Mouse (Mus musculus) hindbrain, postnatal 0 days (tissue): ENCODE results near the gene Ptprh. TPM values are rescaled to one million over a fixed set of nuclear protein-coding genes. Genes with fewer than 3 reads are reported as not detected.
"Not testable (repeated sequence)": the region's sequence is repeated elsewhere in the genome, so short reads cannot be mapped to it uniquely, and the experiment has no call there.

Experiments
- ATAC-seq: fragments of 200-750 bp; cut with Nextera tagmentation; 2 replicates; pipeline ENCODE4 v1.8.0; 2017; ENCODE audit warnings: mild to moderate bottlenecking, moderate TSS enrichment, moderate library complexity
- DNase-seq: peaks from one replicate; pipeline ENCODE4 v3.0.0-alpha.2; 2015; ENCODE audit warnings: low spot score
- H3K27ac ChIP-seq: fragments of 300-500 bp; sonication (generic); 2 replicates; pipeline ENCODE4 v1.5.1; 2014; ENCODE audit warnings: mild to moderate bottlenecking
- H3K27me3 ChIP-seq: fragments of 300-500 bp; sonication (generic); 2 replicates; pipeline ENCODE4 v1.6.1; 2014; ENCODE audit warnings: low read length, mixed read lengths; ENCODE audit not compliant: insufficient read depth
- H3K36me3 ChIP-seq: fragments of 300-500 bp; sonication (generic); 2 replicates; pipeline ENCODE4 v1.6.1; 2014; ENCODE audit warnings: low read length, mixed read lengths; ENCODE audit not compliant: insufficient read depth
- H3K4me1 ChIP-seq: fragments of 300-500 bp; sonication (generic); 2 replicates; pipeline ENCODE4 v1.6.1; 2014; ENCODE audit warnings: antibody characterized with exemption, low read length, mixed read lengths; ENCODE audit not compliant: insufficient read depth
- H3K4me2 ChIP-seq: fragments of 300-500 bp; sonication (generic); 2 replicates; pipeline ENCODE4 v1.6.1; 2014; ENCODE audit warnings: low read depth, mild to moderate bottlenecking, low read length, moderate library complexity, mixed read lengths
- H3K4me3 ChIP-seq: fragments of 300-500 bp; sonication (generic); 2 replicates; pipeline ENCODE4 v1.5.1; 2014; ENCODE audit warnings: low read length
- H3K9ac ChIP-seq: fragments of 300-500 bp; sonication (generic); replicated peaks from 2 replicates; pipeline ENCODE4 v1.6.1; 2014; ENCODE audit warnings: mild to moderate bottlenecking, low read length, moderate library complexity, mixed read lengths
- H3K9me3 ChIP-seq: fragments of 300-500 bp; sonication (generic); 2 replicates; pipeline ENCODE4 v1.6.1; 2016; ENCODE audit warnings: low read length, mixed read lengths
- CTCF ChIP-seq: IDR thresholded peaks from 2 replicates; pipeline ENCODE4 v1.5.1; 2016; ENCODE audit warnings: antibody characterized with exemption, control low read depth, low read depth
- WGBS: fragments of 180-500 bp; shearing (Covaris S2); extraction: QIAGEN DNeasy Blood & Tissue Kit; methylation state at CpG from one replicate; pipeline ENCODE4 v1.1.7; 2014; 5-methylcytosine and 5-hydroxymethylcytosine counted together
- polyA plus RNA-seq: library from polyadenylated mRNA; unstranded; fragments of >200 nt; fragmentation: Nextera tagmentation; extraction: Ambion mirVana; gene quantifications from 2 replicates; pipeline ENCODE4 v1.2.1, GENCODE M21; 2015
- total RNA-seq: library from RNA; depleted of rRNA; stranded (reverse); fragments of >200 nt; gene quantifications from 2 replicates; pipeline ENCODE4 v1.2.3, GENCODE M21; 2014

The Ptprh gene
- total and polyA plus RNA-seq, 2 experiments from 2014 or later, result 0.74 to 0.99 TPM

DNA sequence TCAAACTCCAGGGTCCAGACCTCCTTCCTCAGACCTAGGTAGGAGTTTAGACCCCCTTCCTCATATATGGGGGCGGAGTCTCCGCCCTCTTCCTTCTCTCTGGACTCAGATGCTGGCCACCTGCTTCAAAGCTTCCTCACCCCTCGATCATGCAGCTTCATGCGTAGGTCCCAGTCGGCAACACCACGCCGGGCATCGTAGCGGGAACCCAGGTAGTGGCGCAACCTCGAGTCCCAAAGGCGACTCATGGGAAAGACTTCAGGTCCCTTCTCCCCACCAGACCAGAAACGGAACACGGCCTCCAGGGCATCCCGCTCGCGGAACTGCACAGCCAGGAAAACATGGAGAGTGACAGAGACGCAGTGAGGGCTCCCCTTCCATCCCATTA lies 76.5 kb downstream of the Ptprh start:
- no peak for TF ChIP-seq CTCF
- H3K4me1 ChIP-seq, result no peaks in the 10 kb centered on the region
- peaks cover 9% of the 10 kb centered on the region; the same call in 1 of the 2 replicates for H3K27me3 ChIP-seq
- peak overlapping the region; percentile 58 for H3K4me2 ChIP-seq
- no peak overlapping the region; the same call in 1 of the 2 replicates for H3K9ac ChIP-seq
- 51% methylated on average over 18 of the region's 18 CpGs for WGBS
- no peaks in the 10 kb centered on the region for H3K36me3 ChIP-seq
- DNase-seq (no peak), ATAC-seq (no peak)
- no peak overlapping the region for H3K4me3 ChIP-seq
- no peak overlapping the region for H3K27ac ChIP-seq
- no peaks in the 10 kb centered on the region for H3K9me3 ChIP-seq

DNA sequence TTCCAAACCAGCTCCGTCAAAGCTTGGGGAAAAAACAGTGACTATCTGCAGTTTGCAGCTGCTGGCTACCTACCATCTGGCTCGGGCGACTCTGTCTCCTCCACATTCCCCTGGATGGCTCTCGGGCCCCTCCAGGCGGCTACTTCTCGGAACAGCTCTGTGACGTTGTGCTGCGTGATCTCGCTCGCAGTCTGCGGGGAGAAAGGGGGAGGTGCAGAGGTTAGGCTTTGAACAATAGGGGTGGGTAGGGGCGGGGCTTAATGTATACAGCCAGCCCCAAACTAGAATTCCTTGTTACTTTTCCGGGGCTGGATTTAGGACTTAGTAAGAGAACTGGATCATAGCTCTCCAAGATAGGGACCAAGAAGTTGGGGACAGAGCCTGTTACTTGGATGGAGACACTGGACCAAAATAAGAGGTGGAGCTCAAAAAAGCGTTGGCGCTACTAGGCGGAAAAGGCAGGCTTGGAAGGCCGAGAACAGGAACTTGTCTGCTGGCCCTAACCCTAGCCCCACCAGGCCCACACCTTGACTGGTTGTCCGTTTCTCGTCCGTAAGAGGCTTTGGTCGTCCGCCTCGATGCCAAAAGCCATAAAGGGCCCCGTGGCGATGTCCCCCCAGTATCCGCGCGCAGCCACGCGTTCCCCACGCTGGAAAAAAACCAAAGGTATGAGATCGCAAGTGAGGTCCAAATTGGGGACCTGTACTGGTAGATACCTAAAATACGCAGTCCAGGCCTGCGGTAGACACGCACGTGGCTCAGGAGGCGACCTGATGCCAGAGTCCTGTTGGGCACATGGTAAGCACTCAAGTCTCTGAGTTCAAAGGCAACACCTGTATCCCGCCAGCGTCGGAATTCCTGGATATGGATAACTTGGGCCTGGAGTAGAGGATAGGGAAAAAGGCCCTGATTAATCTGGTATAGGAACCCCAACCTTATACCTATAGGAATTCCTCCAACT lies 77.2 kb downstream of the Ptprh start:
- peaks cover 2% of the 10 kb centered on the region; the same call in 1 of the 2 replicates for H3K27me3 ChIP-seq
- H3K9me3 ChIP-seq, result no peaks in the 10 kb centered on the region
- peak; percentile 86 for TF ChIP-seq CTCF
- DNase-seq, result peak; percentile 94
- H3K4me1 ChIP-seq, result no peaks in the 10 kb centered on the region
- no peaks in the 10 kb centered on the region for H3K36me3 ChIP-seq
- WGBS, result 21% methylated on average over 40 of the region's 40 CpGs
- peak overlapping the region; percentile 58 for H3K4me2 ChIP-seq
- peak overlapping the region; percentile 31 for H3K9ac ChIP-seq
- peak overlapping the region; percentile 30 for H3K4me3 ChIP-seq
- peak; percentile 96 for ATAC-seq
- H3K27ac ChIP-seq, result peak overlapping the region; percentile 11; the same call in 1 of the 2 replicates

DNA sequence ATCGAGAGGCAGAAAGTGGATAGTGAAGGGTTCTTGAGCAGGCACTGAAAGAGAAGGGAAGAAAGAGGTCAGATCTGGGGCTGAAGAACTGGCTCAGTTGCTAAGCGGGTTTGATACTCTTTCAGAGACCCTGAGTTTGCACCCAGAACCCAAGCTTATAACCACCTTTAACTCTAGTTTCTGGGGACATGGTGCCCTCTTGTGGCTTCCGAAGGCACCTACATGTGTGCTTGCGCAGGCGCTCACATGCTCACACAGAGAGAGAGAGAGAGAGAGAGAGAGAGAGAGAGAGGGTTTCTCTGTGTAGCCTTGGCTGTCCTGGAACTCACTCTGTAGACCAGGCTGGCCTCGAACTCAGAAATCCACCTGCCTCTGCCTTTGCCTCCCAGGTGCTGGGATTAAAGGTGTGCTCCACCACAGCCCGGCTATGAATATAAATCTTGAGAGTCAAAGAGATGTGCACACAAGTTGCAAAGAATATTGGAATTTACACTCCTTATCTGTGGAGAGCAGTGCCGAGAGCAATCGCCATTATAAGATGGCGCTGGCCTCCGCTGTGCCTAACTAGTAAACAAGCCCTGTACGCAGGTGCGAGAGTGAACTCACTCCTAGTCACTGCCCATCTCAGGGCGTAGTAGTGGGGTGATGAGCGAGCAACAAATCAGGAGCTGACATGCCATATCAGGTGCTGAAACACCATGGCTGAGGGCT lies 79.5 kb downstream of the Ptprh start, which contains the start of gene Tnni3:
Tnni3 (minus strand) TSS at position 18 of the 711 bp plus-strand sequence.
- H3K27me3 ChIP-seq, H3K4me2 ChIP-seq, H3K36me3 ChIP-seq, H3K4me3 ChIP-seq, H3K27ac ChIP-seq, H3K9ac ChIP-seq, H3K9me3 ChIP-seq, H3K4me1 ChIP-seq: not testable (repeated sequence)
- ATAC-seq (peak; percentile 18; the same call in 1 of the 2 replicates), DNase-seq (peak; percentile 80)
- whole genome bisulfite sequencing, result 69% methylated on average over 15 of the region's 15 CpGs
- peak; percentile 75 for TF ChIP-seq CTCF

DNA sequence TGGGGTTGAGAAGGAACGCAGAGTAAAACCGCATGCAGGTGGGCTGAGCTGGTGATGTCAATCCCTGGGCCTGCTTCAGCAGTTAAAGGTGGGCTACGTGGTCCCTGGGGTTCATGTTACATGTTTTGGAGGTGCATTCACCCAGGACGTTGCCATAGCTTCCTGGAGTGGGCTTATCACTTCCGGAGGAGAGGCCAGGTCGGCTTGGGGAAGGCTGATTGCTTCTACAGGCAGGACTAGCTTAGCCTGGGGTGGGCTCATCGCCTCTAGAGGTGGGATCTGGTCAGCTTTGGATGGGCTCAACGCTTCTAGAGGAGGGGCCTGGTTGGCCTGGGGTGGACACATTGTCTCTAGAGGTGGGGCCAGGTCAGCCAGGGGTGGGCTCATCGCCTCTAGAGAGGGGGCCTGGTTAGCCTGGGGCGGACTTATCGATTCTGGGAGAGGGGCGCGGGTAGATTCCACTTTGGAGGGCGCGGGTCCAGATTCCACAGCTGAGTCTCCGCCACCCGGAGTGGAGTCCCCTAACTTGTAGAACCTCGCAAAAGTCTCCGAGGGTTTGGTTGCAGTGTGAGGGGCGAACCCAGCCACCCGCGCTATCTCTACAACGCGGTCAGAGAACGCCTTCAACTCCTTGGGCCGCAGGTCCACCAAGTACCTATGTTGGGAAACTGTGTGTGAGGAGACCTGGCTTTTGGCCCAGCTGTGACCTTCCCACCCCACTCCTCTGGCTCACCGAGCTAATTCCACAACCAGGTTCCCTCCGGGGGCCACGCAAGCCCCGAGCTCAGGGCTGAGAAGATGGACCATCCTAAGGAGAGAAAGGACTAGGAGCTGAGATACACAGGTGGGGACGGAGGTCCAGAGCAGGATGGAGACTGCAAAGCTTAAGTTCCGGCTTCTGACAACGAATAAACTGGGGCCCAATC lies 80.4 kb downstream of the Ptprh start:
- Histone ChIP-seq H3K4me1 (no peaks in the 10 kb centered on the region; the same call in 1 of the 2 replicates), H3K4me2 (no peak overlapping the region), H3K27ac (no peak overlapping the region), H3K4me3 (no peak overlapping the region), H3K27me3 (no peaks in the 10 kb centered on the region), H3K9ac (no peak overlapping the region), H3K9me3 (no peaks in the 10 kb centered on the region), H3K36me3 (no peaks in the 10 kb centered on the region)
- DNase-seq (no peak), ATAC-seq (no peak)
- 92% methylated on average over 33 of the region's 33 CpGs for WGBS
- no peak for TF ChIP-seq CTCF

DNA sequence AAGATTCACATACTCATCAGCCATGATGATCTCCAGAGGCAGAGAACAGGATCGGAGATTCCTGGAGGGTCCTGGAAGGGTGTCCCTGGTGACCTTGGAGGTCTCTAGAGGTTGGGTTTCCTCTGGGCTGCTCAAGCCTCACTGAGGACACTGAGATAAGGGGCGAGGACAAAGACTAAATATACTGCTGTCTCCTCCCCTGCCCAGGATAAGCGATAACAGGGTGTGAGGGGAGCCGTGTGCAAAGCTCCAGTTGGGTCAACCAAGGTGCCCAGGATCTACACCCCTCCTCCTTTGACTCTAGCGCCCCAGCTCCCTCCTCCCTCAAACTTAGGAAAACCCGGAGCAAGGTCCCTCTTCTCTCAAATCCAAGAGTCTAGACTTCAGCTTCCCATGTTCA lies 81.5 kb downstream of the Ptprh start:
- ATAC-seq, result no peak
- H3K36me3 ChIP-seq, result no peaks in the 10 kb centered on the region
- H3K4me1 ChIP-seq, result no peaks in the 10 kb centered on the region; the same call in 1 of the 2 replicates
- WGBS, result 87% methylated on average over 6 of the region's 6 CpGs
- H3K9me3 ChIP-seq, result no peaks in the 10 kb centered on the region
- H3K4me2 ChIP-seq, result no peak overlapping the region
- no peaks in the 10 kb centered on the region for H3K27me3 ChIP-seq
- no peak overlapping the region for H3K4me3 ChIP-seq
- no peak overlapping the region for H3K27ac ChIP-seq
- no peak for DNase-seq
- H3K9ac ChIP-seq, result no peak overlapping the region
- TF ChIP-seq CTCF, result no peak
